Mouse (Mus musculus): ENCODE results near the gene Crispld2. TPM values are rescaled to one million over a fixed set of nuclear protein-coding genes. Genes with fewer than 3 reads are reported as not detected.

Crispld2 gene
- polyA plus RNA-seq, 1 experiment from 2014 or later: 4.8 TPM

- H3K4me1 ChIP-seq: no peaks in the 10 kb centered on the region
- ATAC-seq (ENCODE audit: low FRiP score): no peak
- WGBS: 87% methylated on average over 9 of the region's 9 CpGs
- H3K27me3 ChIP-seq: no peaks in the 10 kb centered on the region
- no peak overlapping the region for H3K9ac ChIP-seq
- H3K27ac ChIP-seq: no peak overlapping the region
- no peaks in the 10 kb centered on the region for H3K36me3 ChIP-seq
- no peak overlapping the region for H3K4me2 ChIP-seq (replicated peaks)
- no peaks in the 10 kb centered on the region for H3K9me3 ChIP-seq (replicated peaks)
- no peak overlapping the region for H3K4me3 ChIP-seq
Measured at GRCm38 (mm10) chr8:119967435-119967834, 24.8 kb upstream of the Crispld2 start.

- H3K4me2 ChIP-seq (replicated peaks): no peak overlapping the region
- WGBS: 75% methylated on average over 9 of the region's 9 CpGs
- H3K36me3 ChIP-seq: no peaks in the 10 kb centered on the region
- no peak overlapping the region for H3K27ac ChIP-seq
- H3K27me3 ChIP-seq: no peaks in the 10 kb centered on the region
- no peaks in the 10 kb centered on the region for H3K9me3 ChIP-seq (replicated peaks)
- no peak for ATAC-seq (ENCODE audit: low FRiP score)
- H3K9ac ChIP-seq: no peak overlapping the region
- H3K4me1 ChIP-seq: no peaks in the 10 kb centered on the region
- H3K4me3 ChIP-seq: no peak overlapping the region
Measured at GRCm38 (mm10) chr8:119970169-119970568, 22.1 kb upstream of the Crispld2 start.

- 78% methylated on average over 12 of the region's 12 CpGs for WGBS
- no peak overlapping the region for H3K4me2 ChIP-seq (replicated peaks)
- H3K36me3 ChIP-seq: no peaks in the 10 kb centered on the region
- no peaks in the 10 kb centered on the region for H3K9me3 ChIP-seq (replicated peaks)
- no peaks in the 10 kb centered on the region for H3K27me3 ChIP-seq
- no peak overlapping the region for H3K4me3 ChIP-seq
- H3K27ac ChIP-seq: no peak overlapping the region
- no peak overlapping the region for H3K9ac ChIP-seq
- H3K4me1 ChIP-seq: no peaks in the 10 kb centered on the region
- ATAC-seq (ENCODE audit: low FRiP score): no peak
Measured at GRCm38 (mm10) chr8:119972558-119972957, 19.7 kb upstream of the Crispld2 start.

- H3K4me2 ChIP-seq (replicated peaks): no peak overlapping the region
- H3K4me3 ChIP-seq: no peak overlapping the region
- no peaks in the 10 kb centered on the region for H3K36me3 ChIP-seq
- no peak overlapping the region for H3K27ac ChIP-seq
- no peak for ATAC-seq (ENCODE audit: low FRiP score)
- no peaks in the 10 kb centered on the region for H3K9me3 ChIP-seq (replicated peaks)
- 53% methylated on average over 11 of the region's 11 CpGs for WGBS
- H3K4me1 ChIP-seq: 0 out of 2 replicates have a peak, but pooled peaks cover 7% of the 10 kb centered on the region
- H3K27me3 ChIP-seq: no peaks in the 10 kb centered on the region
- H3K9ac ChIP-seq: no peak overlapping the region
Measured at GRCm38 (mm10) chr8:119978770-119979381, 13.4 kb upstream of the Crispld2 start.

- WGBS: 77% methylated on average over 4 of the region's 4 CpGs
- Histone ChIP-seq H3K4me1 (0 out of 2 replicates have a peak, but pooled peaks cover 7% of the 10 kb centered on the region), H3K9ac (no peak overlapping the region), H3K4me3 (no peak overlapping the region), H3K9me3 (replicated peaks) (no peaks in the 10 kb centered on the region), H3K4me2 (replicated peaks) (no peak overlapping the region), H3K27ac (no peak overlapping the region), H3K36me3 (no peaks in the 10 kb centered on the region), H3K27me3 (no peaks in the 10 kb centered on the region)
- no peak for ATAC-seq (ENCODE audit: low FRiP score)
Measured at GRCm38 (mm10) chr8:119981253-119981652, 11.0 kb upstream of the Crispld2 start.

GRCm38 (mm10) chr8:119984085-119984484 lies 8.2 kb upstream of the Crispld2 start:
- Histone ChIP-seq H3K9me3 (replicated peaks) (no peaks in the 10 kb centered on the region), H3K4me2 (replicated peaks) (no peak overlapping the region), H3K9ac (no peak overlapping the region), H3K27me3 (no peaks in the 10 kb centered on the region), H3K27ac (no peak overlapping the region), H3K4me1 (0 out of 2 replicates have a peak, but pooled peaks cover 3% of the 10 kb centered on the region), H3K4me3 (no peak overlapping the region), H3K36me3 (no peaks in the 10 kb centered on the region)
- ATAC-seq (ENCODE audit: low FRiP score): no peak

GRCm38 (mm10) chr8:119986174-119986573 lies 6.1 kb upstream of the Crispld2 start:
- H3K27me3 ChIP-seq: peaks cover 8% of the 10 kb centered on the region
- no peaks in the 10 kb centered on the region for H3K9me3 ChIP-seq (replicated peaks)
- H3K4me3 ChIP-seq: no peak overlapping the region
- H3K27ac ChIP-seq: no peak overlapping the region
- H3K4me1 ChIP-seq: no peaks in the 10 kb centered on the region
- no peak overlapping the region for H3K4me2 ChIP-seq (replicated peaks)
- no peak for ATAC-seq (ENCODE audit: low FRiP score)
- no peak overlapping the region for H3K9ac ChIP-seq
- H3K36me3 ChIP-seq: no peaks in the 10 kb centered on the region
- WGBS: 75% methylated on average over 5 of the region's 5 CpGs

GRCm38 (mm10) chr8:119988087-119988486 lies 4.2 kb upstream of the Crispld2 start:
- H3K27ac ChIP-seq: no peak overlapping the region
- no peak overlapping the region for H3K4me2 ChIP-seq (replicated peaks)
- H3K36me3 ChIP-seq: no peaks in the 10 kb centered on the region
- H3K4me1 ChIP-seq: peaks cover 11% of the 10 kb centered on the region; the same call in 1 of the 2 replicates
- 76% methylated on average over 15 of the region's 15 CpGs for WGBS
- H3K9me3 ChIP-seq (replicated peaks): no peaks in the 10 kb centered on the region
- H3K4me3 ChIP-seq: no peak overlapping the region
- peaks cover 27% of the 10 kb centered on the region for H3K27me3 ChIP-seq
- no peak for ATAC-seq (ENCODE audit: low FRiP score)
- no peak overlapping the region for H3K9ac ChIP-seq

- no peaks in the 10 kb centered on the region for H3K36me3 ChIP-seq
- H3K27ac ChIP-seq: no peak overlapping the region
- whole genome bisulfite sequencing: 69% methylated on average over 7 of the region's 7 CpGs
- no peak overlapping the region for H3K9ac ChIP-seq
- no peak overlapping the region for H3K4me2 ChIP-seq (replicated peaks)
- ATAC-seq (ENCODE audit: low FRiP score): no peak
- peaks cover 22% of the 10 kb centered on the region for H3K4me1 ChIP-seq
- no peaks in the 10 kb centered on the region for H3K9me3 ChIP-seq (replicated peaks)
- H3K4me3 ChIP-seq: no peak overlapping the region
- peaks cover 42% of the 10 kb centered on the region for H3K27me3 ChIP-seq
Measured at GRCm38 (mm10) chr8:119994114-119994513, 1.9 kb downstream of the Crispld2 start.

- Histone ChIP-seq H3K4me1 (peaks cover 22% of the 10 kb centered on the region), H3K4me3 (no peak overlapping the region), H3K9me3 (replicated peaks) (no peaks in the 10 kb centered on the region), H3K36me3 (no peaks in the 10 kb centered on the region), H3K27me3 (peaks cover 42% of the 10 kb centered on the region), H3K27ac (no peak overlapping the region), H3K9ac (no peak overlapping the region), H3K4me2 (replicated peaks) (no peak overlapping the region)
- WGBS: 65% methylated on average over 6 of the region's 6 CpGs
- no peak for ATAC-seq (ENCODE audit: low FRiP score)
Measured at GRCm38 (mm10) chr8:119994556-119994955, 2.3 kb downstream of the Crispld2 start.

GRCm38 (mm10) chr8:119997266-119997665 lies 5.0 kb downstream of the Crispld2 start:
- H3K4me3 ChIP-seq: no peak overlapping the region
- no peaks in the 10 kb centered on the region for H3K9me3 ChIP-seq (replicated peaks)
- H3K9ac ChIP-seq: no peak overlapping the region
- ATAC-seq (ENCODE audit: low FRiP score): no peak
- WGBS: 85% methylated on average over 4 of the region's 4 CpGs
- no peak overlapping the region for H3K27ac ChIP-seq
- no peaks in the 10 kb centered on the region for H3K36me3 ChIP-seq
- no peak overlapping the region for H3K4me2 ChIP-seq (replicated peaks)
- peaks cover 23% of the 10 kb centered on the region for H3K27me3 ChIP-seq
- H3K4me1 ChIP-seq: peaks cover 19% of the 10 kb centered on the region

GRCm38 (mm10) chr8:120000461-120000860 lies 8.2 kb downstream of the Crispld2 start:
- Histone ChIP-seq H3K4me2 (replicated peaks) (no peak overlapping the region), H3K36me3 (no peaks in the 10 kb centered on the region), H3K9ac (no peak overlapping the region), H3K4me1 (peaks cover 13% of the 10 kb centered on the region), H3K4me3 (no peak overlapping the region), H3K27ac (0 out of 2 replicates have a peak overlapping the region, but pooled peaks have one; percentile 12), H3K27me3 (no peaks in the 10 kb centered on the region; the same call in 1 of the 2 replicates), H3K9me3 (replicated peaks) (no peaks in the 10 kb centered on the region)
- WGBS: 63% methylated on average over 8 of the region's 8 CpGs
- ATAC-seq (ENCODE audit: low FRiP score): no peak

GRCm38 (mm10) chr8:120001712-120002111 lies 9.5 kb downstream of the Crispld2 start:
- no peaks in the 10 kb centered on the region for H3K36me3 ChIP-seq
- H3K4me1 ChIP-seq: peaks cover 15% of the 10 kb centered on the region
- H3K27me3 ChIP-seq: no peaks in the 10 kb centered on the region; the same call in 1 of the 2 replicates
- no peak overlapping the region for H3K27ac ChIP-seq
- whole genome bisulfite sequencing: 67% methylated on average over 7 of the region's 7 CpGs
- no peaks in the 10 kb centered on the region for H3K9me3 ChIP-seq (replicated peaks)
- H3K4me2 ChIP-seq (replicated peaks): no peak overlapping the region
- no peak overlapping the region for H3K9ac ChIP-seq
- H3K4me3 ChIP-seq: no peak overlapping the region
- ATAC-seq (ENCODE audit: low FRiP score): no peak

Data from hindbrain, embryonic 12.5 days (tissue).